Mouse (Mus musculus) intestine, embryonic 14.5 days (tissue): ENCODE results near the gene Ext2. TPM values are rescaled to one million over a fixed set of nuclear protein-coding genes. Genes with fewer than 3 reads are reported as not detected.

Experiments
- ATAC-seq: fragments of 200-750 bp; cut with Nextera tagmentation; replicated peaks from 2 replicates; pipeline ENCODE4 v1.8.0; 2017; ENCODE audit warnings: low read depth, moderate number of reproducible peaks, moderate TSS enrichment, moderate library complexity; ENCODE audit not compliant: low FRiP score, low TSS enrichment
- DNase-seq: peaks from one replicate; pipeline ENCODE4 v3.0.0-alpha.2; 2018; ENCODE audit warnings: low spot score
- H3K27ac ChIP-seq: fragments of 300-500 bp; sonication (generic); 2 replicates; pipeline ENCODE4 v1.5.1; 2014; ENCODE audit warnings: low read depth, mild to moderate bottlenecking, control low read depth
- H3K27me3 ChIP-seq: fragments of 300-500 bp; sonication (generic); replicated peaks from 2 replicates; pipeline ENCODE4 v1.6.1; 2014; ENCODE audit warnings: low read length, control low read depth; ENCODE audit not compliant: control insufficient read depth, insufficient read depth
- H3K36me3 ChIP-seq: fragments of 300-500 bp; sonication (generic); 2 replicates; pipeline ENCODE4 v1.6.1; 2014; ENCODE audit warnings: low read length, control low read depth; ENCODE audit not compliant: control insufficient read depth, insufficient read depth
- H3K4me1 ChIP-seq: fragments of 300-500 bp; sonication (generic); replicated peaks from 2 replicates; pipeline ENCODE4 v1.6.1; 2014; ENCODE audit warnings: low read length, control low read depth, mixed read lengths; ENCODE audit not compliant: control insufficient read depth, insufficient read depth
- H3K4me2 ChIP-seq: fragments of 300-500 bp; sonication (generic); 2 replicates; pipeline ENCODE4 v1.6.1; 2014; ENCODE audit warnings: low read length
- H3K4me3 ChIP-seq: fragments of 300-500 bp; sonication (generic); 2 replicates; pipeline ENCODE4 v1.5.1; 2014; ENCODE audit warnings: low read depth, low read length, control low read depth, mixed read lengths
- H3K9ac ChIP-seq: fragments of 300-500 bp; sonication (generic); 2 replicates; pipeline ENCODE4 v1.6.1; 2014; ENCODE audit warnings: mild to moderate bottlenecking, low read length
- H3K9me3 ChIP-seq: fragments of 300-500 bp; sonication (generic); 2 replicates; pipeline ENCODE4 v1.6.1; 2016; ENCODE audit warnings: low read length, control low read depth; ENCODE audit not compliant: control insufficient read depth
- WGBS: fragments of 180-500 bp; shearing (Covaris S2); extraction: QIAGEN DNeasy Blood & Tissue Kit; methylation state at CpG from one replicate; pipeline ENCODE4 v1.1.7; 2014; 5-methylcytosine and 5-hydroxymethylcytosine counted together
- polyA plus RNA-seq: library from polyadenylated mRNA; unstranded; fragments of >200 nt; fragmentation: Nextera tagmentation; extraction: Ambion mirVana; gene quantifications from 2 replicates; pipeline ENCODE4 v1.2.1, GENCODE M21; 2014

Ext2 gene
- polyA plus RNA-seq, 1 experiment from 2014 or later: 110 TPM

DNA sequence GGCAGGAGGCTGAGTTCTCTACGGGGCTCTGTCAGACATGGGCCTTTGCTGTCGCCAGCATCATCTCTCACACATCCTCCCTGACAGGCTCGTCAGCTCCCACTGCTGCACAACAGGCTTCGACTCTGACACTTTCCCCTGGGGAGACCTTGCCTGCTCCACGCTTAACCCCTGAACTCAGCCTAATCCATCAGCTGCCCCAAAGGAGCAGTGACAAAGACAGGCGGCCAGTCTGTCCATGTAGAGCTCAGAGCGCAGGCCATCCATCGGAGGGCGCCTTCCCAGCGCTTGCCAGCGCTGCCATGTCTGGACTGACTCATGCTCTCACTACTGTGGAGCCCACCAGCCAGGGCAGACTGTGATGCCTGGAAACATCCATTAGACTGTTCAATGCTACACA, 92.8 kb downstream of the Ext2 start:
- no peaks in the 10 kb centered on the region for H3K27me3 ChIP-seq
- no peak overlapping the region for H3K27ac ChIP-seq
- no peaks in the 10 kb centered on the region for H3K4me1 ChIP-seq
- H3K9ac ChIP-seq: no peak overlapping the region
- peaks cover 12% of the 10 kb centered on the region; the same call in 1 of the 2 replicates for H3K36me3 ChIP-seq
- no peak overlapping the region for H3K4me3 ChIP-seq
- DNase-seq: no peak
- H3K4me2 ChIP-seq: no peak overlapping the region
- ATAC-seq: no peak
- WGBS: 63% methylated on average over 11 of the region's 11 CpGs
- H3K9me3 ChIP-seq: no peaks in the 10 kb centered on the region; the same call in 1 of the 2 replicates

DNA sequence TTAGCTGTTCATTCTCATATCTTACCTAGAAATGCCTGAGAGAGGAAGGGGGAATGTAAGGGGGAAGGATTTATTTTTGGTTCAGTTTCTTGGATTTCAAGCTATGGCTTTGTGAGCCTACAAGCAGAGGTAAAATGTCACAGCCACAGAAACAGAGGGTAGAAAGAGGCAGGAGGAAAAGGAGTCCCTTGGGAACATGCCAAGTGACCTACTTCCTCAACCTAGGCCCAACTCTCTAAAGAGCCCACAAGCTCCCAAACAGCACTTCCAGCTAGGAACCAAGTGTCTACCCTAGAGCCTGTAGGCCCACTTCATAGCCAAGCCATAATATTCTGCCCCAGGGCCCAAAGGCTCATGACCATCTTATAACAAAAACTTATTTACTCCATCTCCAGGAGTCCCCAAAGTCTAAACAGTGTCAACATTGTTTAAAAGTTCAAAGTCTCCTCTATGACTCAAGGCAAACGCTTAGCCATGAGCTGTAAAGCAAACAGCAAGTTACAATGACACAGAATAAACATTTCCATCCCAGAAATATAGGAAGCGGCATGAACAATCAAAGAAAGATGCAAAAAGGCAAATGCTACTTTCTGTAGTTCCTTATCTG, 99.1 kb downstream of the Ext2 start:
- Histone ChIP-seq H3K4me2 (no peak overlapping the region), H3K9ac (no peak overlapping the region), H3K27ac (no peak overlapping the region), H3K9me3 (no peaks in the 10 kb centered on the region; the same call in 1 of the 2 replicates), H3K36me3 (0 out of 2 replicates have a peak, but pooled peaks cover 3% of the 10 kb centered on the region), H3K4me1 (no peaks in the 10 kb centered on the region), H3K27me3 (no peaks in the 10 kb centered on the region), H3K4me3 (no peak overlapping the region)
- ATAC-seq: no peak
- WGBS: 76% methylated on average over 2 of the region's 2 CpGs
- DNase-seq: no peak

DNA sequence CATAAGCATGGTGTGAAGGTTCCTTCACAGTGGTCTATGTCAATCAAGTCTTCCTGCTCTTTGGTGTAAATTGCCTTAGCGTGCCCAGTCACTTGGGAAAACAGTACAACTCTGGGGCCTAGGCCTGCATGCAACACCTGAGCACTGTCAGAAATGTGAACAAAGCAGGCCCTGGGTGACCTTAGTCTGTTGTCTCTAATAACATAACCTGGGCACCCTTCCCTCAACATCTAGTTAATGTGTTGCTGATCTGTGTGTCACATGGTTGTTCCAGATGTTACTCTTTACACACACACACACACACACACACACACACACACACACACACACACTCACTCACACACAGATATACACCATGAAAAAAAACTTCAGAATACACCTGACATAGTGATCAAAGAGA, 101.4 kb downstream of the Ext2 start:
- Histone ChIP-seq H3K36me3 (no peaks in the 10 kb centered on the region), H3K4me2 (no peak overlapping the region), H3K27me3 (no peaks in the 10 kb centered on the region), H3K9ac (no peak overlapping the region), H3K27ac (no peak overlapping the region), H3K4me1 (0 out of 2 replicates have a peak, but pooled peaks cover 2% of the 10 kb centered on the region), H3K4me3 (no peak overlapping the region), H3K9me3 (no peaks in the 10 kb centered on the region; the same call in 1 of the 2 replicates)
- 100% methylated on average over 1 of the region's 1 CpGs for WGBS
- ATAC-seq (no peak), DNase-seq (no peak)

DNA sequence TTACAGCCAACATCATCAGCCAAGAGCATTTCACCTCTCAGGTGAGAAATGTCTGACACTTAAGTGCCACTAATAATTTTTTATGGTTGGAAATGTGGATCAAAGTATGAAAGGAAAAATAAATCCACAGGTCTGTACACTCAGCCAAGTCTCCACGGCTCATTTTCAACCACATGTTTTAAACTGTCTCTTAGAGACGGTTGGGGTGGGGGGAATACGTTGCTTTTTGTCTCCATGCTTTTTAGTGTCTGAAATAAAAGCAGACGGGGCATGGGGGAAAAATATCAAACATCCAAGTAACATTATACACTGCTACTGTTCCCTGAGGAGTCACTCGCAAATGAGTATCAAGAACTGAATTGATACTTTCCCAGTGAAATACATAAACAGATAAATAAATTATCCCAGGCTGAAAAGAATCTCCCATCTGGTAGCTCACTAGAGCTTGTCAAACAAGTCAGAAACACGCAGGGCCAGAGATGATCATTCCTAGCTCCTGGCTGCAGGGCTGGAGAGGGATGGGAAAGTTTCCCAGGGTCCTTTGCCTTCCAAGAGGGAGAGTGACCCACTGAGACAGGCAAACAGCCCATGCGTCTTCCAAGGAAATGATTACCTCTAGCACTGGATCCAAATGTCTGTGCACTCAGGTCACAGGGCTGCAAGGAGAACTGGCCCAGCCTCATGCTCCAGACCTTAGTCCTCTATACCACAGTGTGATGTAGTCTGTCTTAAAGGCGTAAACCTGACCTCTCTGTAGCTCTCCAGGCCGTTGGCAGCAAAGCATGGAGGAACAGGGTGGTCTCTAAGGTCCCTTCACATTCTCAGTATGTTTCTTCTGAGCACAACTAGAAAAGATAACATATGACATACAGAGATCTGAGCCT, 102.3 kb downstream of the Ext2 start:
- Histone ChIP-seq H3K36me3 (0 out of 2 replicates have a peak, but pooled peaks cover 2% of the 10 kb centered on the region), H3K27me3 (no peaks in the 10 kb centered on the region), H3K4me2 (no peak overlapping the region), H3K9me3 (no peaks in the 10 kb centered on the region), H3K4me3 (no peak overlapping the region), H3K27ac (no peak overlapping the region), H3K9ac (no peak overlapping the region), H3K4me1 (0 out of 2 replicates have a peak, but pooled peaks cover 2% of the 10 kb centered on the region)
- ATAC-seq: no peak
- DNase-seq: no peak
- 48% methylated on average over 9 of the region's 9 CpGs for WGBS

DNA sequence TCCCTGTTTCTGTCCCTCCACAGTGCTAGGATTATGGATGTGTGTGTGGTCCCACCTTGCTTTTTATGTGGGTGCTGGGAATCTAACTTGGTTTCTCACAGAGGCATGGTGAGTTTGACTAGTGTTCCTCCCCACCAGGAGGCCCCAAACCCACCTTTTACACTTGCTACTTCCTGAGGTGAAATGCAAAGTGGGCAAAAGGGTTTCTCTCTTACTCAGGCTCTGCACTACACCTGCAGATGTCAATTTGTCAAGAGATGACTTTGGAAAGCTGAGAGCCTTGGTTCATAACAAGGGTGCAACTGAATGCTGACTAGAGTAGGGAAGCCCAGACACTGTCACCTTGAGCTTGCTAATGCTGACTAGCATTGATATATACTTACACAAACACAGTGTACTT, 109.1 kb downstream of the Ext2 start:
- no peak for DNase-seq
- no peak overlapping the region for H3K4me2 ChIP-seq
- no peak overlapping the region for H3K4me3 ChIP-seq
- no peak for ATAC-seq
- H3K36me3 ChIP-seq: 0 out of 2 replicates have a peak, but pooled peaks cover 7% of the 10 kb centered on the region
- H3K9me3 ChIP-seq: no peaks in the 10 kb centered on the region
- no peak overlapping the region for H3K9ac ChIP-seq
- H3K27me3 ChIP-seq: no peaks in the 10 kb centered on the region
- H3K27ac ChIP-seq: no peak overlapping the region
- H3K4me1 ChIP-seq: 0 out of 2 replicates have a peak, but pooled peaks cover 2% of the 10 kb centered on the region

DNA sequence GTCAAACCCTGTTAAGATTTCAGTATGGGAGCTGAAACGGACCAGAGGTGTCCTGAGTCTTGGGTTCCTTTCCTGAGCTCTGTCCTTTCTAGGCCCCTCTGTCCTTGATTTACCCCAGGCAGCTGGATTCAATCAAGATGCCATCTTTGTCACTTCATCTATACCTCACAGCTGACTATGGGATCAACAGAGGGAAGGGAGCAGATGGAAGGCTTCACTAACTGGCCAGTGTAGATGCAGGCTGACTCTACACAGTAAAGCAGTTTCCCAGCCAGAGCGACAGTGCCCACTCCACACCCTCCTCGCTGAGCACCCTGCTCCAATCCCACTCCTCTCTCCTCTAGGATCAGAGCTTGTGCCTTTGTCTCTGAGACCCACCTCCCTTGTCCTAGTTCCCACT, 110.9 kb downstream of the Ext2 start:
- Histone ChIP-seq H3K4me1 (no peaks in the 10 kb centered on the region), H3K9ac (no peak overlapping the region), H3K36me3 (0 out of 2 replicates have a peak, but pooled peaks cover 7% of the 10 kb centered on the region), H3K4me3 (no peak overlapping the region), H3K9me3 (no peaks in the 10 kb centered on the region), H3K27ac (no peak overlapping the region), H3K4me2 (no peak overlapping the region), H3K27me3 (no peaks in the 10 kb centered on the region)
- 66% methylated on average over 3 of the region's 3 CpGs for WGBS
- ATAC-seq: no peak
- DNase-seq: no peak

DNA sequence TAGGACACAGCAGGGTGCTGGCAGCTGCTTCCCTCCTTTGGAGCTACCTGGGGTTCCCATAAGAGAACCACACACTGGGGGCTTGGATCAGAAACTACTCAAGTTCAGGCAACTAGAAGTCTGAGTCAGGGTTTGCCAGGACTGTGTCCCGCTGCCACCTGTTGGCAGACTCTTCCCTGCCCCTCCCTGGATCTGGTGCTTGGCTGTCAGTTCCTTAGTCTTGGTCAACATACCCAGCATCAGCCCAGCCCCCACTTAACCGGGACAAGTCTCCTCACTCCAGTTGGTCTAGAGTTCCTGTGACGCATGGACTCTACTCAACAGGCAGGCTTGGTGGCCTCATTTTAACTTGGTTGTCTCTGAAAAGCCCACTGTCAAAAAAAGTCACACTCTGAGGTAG, 112.7 kb downstream of the Ext2 start:
- Histone ChIP-seq H3K9me3 (no peaks in the 10 kb centered on the region), H3K4me3 (no peak overlapping the region), H3K4me1 (no peaks in the 10 kb centered on the region), H3K4me2 (no peak overlapping the region), H3K9ac (no peak overlapping the region), H3K27me3 (no peaks in the 10 kb centered on the region), H3K27ac (no peak overlapping the region), H3K36me3 (0 out of 2 replicates have a peak, but pooled peaks cover 5% of the 10 kb centered on the region)
- no peak for DNase-seq
- no peak for ATAC-seq
- 74% methylated on average over 3 of the region's 3 CpGs for WGBS

DNA sequence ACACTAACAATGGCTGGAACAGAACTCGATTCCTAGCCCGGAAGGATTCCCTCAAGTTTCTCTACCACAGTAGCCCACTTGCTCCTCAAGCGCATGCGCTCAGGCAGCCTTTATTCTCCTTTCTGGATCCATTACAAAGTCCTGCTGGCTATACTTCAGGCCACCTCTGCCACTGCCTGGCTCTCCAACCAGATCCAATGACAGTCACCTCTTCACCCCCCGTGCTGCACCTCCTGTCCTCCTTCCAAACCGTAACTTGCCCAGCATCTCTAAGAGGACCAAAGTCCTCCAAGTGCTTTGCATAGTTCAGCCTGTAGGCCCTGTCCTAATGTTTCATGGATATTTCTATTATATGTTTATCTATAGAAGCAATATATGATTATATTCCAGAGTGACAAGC, 113.1 kb downstream of the Ext2 start:
- no peak overlapping the region for H3K27ac ChIP-seq
- no peak for ATAC-seq
- 0 out of 2 replicates have a peak, but pooled peaks cover 4% of the 10 kb centered on the region for H3K36me3 ChIP-seq
- no peak for DNase-seq
- H3K27me3 ChIP-seq: no peaks in the 10 kb centered on the region
- H3K4me2 ChIP-seq: no peak overlapping the region
- no peaks in the 10 kb centered on the region for H3K4me1 ChIP-seq
- no peaks in the 10 kb centered on the region for H3K9me3 ChIP-seq
- no peak overlapping the region for H3K4me3 ChIP-seq
- no peak overlapping the region for H3K9ac ChIP-seq
- WGBS: 94% methylated on average over 6 of the region's 6 CpGs
